Comparison of ENCODE assay signal across 39 mouse cellular contexts in genomic region chr2:85409369-85409768, GRCm38 (mm10). TPM values are rescaled to one million over a fixed set of nuclear protein-coding genes. Genes with fewer than 3 reads are reported as not detected.
"Had no signal": no experiment of that assay in that cellular context is flagged by ENCODE, and none has a peak within 500 bp of the region (broad histone marks: within the 10 kb centered on the region; RNA-seq: fewer than 3 reads in every experiment).

Olfr992 (minus strand) TSS chr2:85409469.

- DNase-seq: cerebellum, adult 9-10 months; cerebellum, adult 9-11 months; cerebellum, postnatal 10 days; cerebellum, postnatal 14 days; cerebellum, postnatal 25 days; cerebellum, postnatal 36 days; embryo, embryonic 11 days; forebrain, postnatal 0 days; gastrocnemius, adult 2 months; gastrocnemius, postnatal 10 days; gastrocnemius, postnatal 14 days; gastrocnemius, postnatal 25 days; gastrocnemius, postnatal 36 days; heart, adult 11 months; heart, adult 18-20 months; heart, adult 2 months had no signal

- H3K4me1 ChIP-seq: embryonic facial prominence, embryonic 10.5 days; embryonic facial prominence, embryonic 12.5 days; embryonic facial prominence, embryonic 13.5 days; embryonic facial prominence, embryonic 15.5 days; forebrain, embryonic 10.5 days; forebrain, embryonic 12.5 days; forebrain, embryonic 13.5 days; forebrain, embryonic 15.5 days had no signal

- H3K9me3 ChIP-seq: embryonic facial prominence, embryonic 10.5 days; embryonic facial prominence, embryonic 12.5 days; embryonic facial prominence, embryonic 13.5 days; embryonic facial prominence, embryonic 15.5 days; forebrain, embryonic 10.5 days; forebrain, embryonic 12.5 days; forebrain, embryonic 13.5 days; forebrain, embryonic 15.5 days had no signal

- H3K4me3 ChIP-seq: embryonic facial prominence, embryonic 10.5 days; embryonic facial prominence, embryonic 12.5 days; embryonic facial prominence, embryonic 13.5 days; embryonic facial prominence, embryonic 15.5 days; erythroblast, embryonic 14.5 days; forebrain, embryonic 10.5 days; forebrain, embryonic 12.5 days; forebrain, embryonic 13.5 days; forebrain, embryonic 15.5 days; gastrocnemius, adult 2 months; heart, adult 2 months had no signal

- H3K27me3 ChIP-seq: embryonic facial prominence, embryonic 12.5 days; embryonic facial prominence, embryonic 13.5 days; embryonic facial prominence, embryonic 15.5 days; forebrain, embryonic 12.5 days; forebrain, embryonic 13.5 days; forebrain, embryonic 15.5 days had no signal

- H3K27ac ChIP-seq: embryonic facial prominence, embryonic 10.5 days; embryonic facial prominence, embryonic 12.5 days; embryonic facial prominence, embryonic 13.5 days; embryonic facial prominence, embryonic 15.5 days; forebrain, embryonic 10.5 days; forebrain, embryonic 12.5 days; forebrain, embryonic 13.5 days; forebrain, embryonic 15.5 days; gastrocnemius, adult 2 months; heart, adult 2 months had no signal

- H3K4me2 ChIP-seq: embryonic facial prominence, embryonic 12.5 days; embryonic facial prominence, embryonic 13.5 days; embryonic facial prominence, embryonic 15.5 days; forebrain, embryonic 12.5 days; forebrain, embryonic 13.5 days; forebrain, embryonic 15.5 days had no signal

- H3K9ac ChIP-seq: embryonic facial prominence, embryonic 12.5 days; embryonic facial prominence, embryonic 13.5 days; embryonic facial prominence, embryonic 15.5 days; forebrain, embryonic 12.5 days; forebrain, embryonic 13.5 days; forebrain, embryonic 15.5 days; forebrain, postnatal 0 days had no signal

- H3K36me3 ChIP-seq: embryonic facial prominence, embryonic 10.5 days; embryonic facial prominence, embryonic 12.5 days; embryonic facial prominence, embryonic 13.5 days; embryonic facial prominence, embryonic 15.5 days; forebrain, embryonic 10.5 days; forebrain, embryonic 12.5 days; forebrain, embryonic 15.5 days had no signal

RNA-seq across cellular contexts. Expression of gene Olfr992, which starts in this region (rescaled TPM):
- total RNA-seq: common myeloid progenitor, adult 5-6 weeks; forebrain, postnatal 0 days; gastrocnemius, adult 18-20 months; gastrocnemius, adult 2 months; gastrocnemius, adult 8-10 months; gastrocnemius, postnatal 10 days; gastrocnemius, postnatal 14 days; gastrocnemius, postnatal 25 days; gastrocnemius, postnatal 36 days; gastrocnemius, postnatal 4 days; granulocyte monocyte progenitor cell, adult 5-6 weeks; heart, adult 18-20 months; heart, adult 2 months; heart, adult 8-10 months had no signal
- polyA plus RNA-seq: cortical plate, adult 2 months; embryonic facial prominence, embryonic 10.5 days; embryonic facial prominence, embryonic 11.5 days; embryonic facial prominence, embryonic 12.5 days; embryonic facial prominence, embryonic 13.5 days; embryonic facial prominence, embryonic 14.5 days; erythroblast, embryonic 14.5 days; forebrain, embryonic 10.5 days; forebrain, embryonic 11.5 days; forebrain, embryonic 12.5 days; forebrain, embryonic 13.5 days; forebrain, embryonic 14.5 days; forebrain, embryonic 15.5 days; forebrain, embryonic 16.5 days; forebrain, postnatal 0 days; frontal cortex, adult 2 months; gonadal fat pad, adult 2 months; heart, adult 2 months had no signal
